Mouse (Mus musculus): ENCODE data around the gene Icosl. TPM values are rescaled to one million over a fixed set of nuclear protein-coding genes. Genes with fewer than 3 reads are reported as not detected.
"Not testable (repeated sequence)": the region's sequence is repeated elsewhere in the genome, so short reads cannot be mapped to it uniquely, and the experiment has no call there.

Gene Icosl
- total RNA-seq (2022): 10 to 100 TPM; 12.1 to 13.2 (median 13.0) TPM

DNA sequence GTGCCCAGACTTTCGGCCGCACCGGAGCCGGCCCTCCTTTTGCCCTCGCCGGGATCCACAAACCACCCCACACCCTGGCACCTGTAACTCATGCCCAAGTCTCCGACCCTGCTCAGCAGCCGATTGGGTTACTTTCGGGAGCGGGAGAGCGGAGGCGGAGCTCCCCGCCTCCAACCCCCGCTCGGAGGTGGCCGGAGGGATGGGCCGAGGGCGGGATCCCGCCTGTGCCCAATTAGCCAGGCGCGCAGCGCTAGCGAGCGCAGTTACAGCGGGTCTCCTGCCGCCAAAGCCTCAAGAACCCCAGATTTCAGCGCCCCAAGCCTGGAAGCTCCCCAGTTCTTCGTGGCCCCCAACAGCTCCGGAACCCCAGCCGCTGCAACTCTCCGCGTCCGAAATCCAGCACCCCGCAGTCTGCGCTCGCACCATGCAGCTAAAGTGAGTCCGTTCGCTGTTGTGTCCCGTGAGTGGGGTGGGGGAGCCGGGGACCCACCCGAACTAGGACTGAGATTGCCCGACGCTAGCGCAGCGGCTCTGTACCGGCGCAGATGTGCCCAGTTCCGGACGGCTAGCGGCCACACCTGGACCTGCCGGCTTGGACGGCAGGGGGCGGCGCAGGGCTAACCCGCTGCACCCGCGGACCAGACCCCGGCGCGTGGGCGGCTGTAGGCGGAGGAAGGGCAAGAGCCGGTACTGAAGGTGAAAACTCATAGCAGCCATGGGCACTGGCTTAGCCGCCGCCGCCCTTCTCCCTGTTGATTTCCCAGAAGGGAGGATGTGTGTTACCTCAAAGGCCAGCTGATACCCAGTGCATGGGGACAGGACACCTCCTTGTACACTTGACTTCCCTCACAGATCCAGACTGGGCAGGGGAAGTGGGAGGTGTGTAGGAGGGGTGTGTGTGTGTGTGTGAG is at the start of gene Icosl:
Gene Icosl (plus strand): TSS at position 202 of the 911 bp plus-strand sequence.
- peak in 1 of 2 experiments; percentile 27 for DNase-seq (ENCODE audit: low spot score in 2 of 2)

DNA sequence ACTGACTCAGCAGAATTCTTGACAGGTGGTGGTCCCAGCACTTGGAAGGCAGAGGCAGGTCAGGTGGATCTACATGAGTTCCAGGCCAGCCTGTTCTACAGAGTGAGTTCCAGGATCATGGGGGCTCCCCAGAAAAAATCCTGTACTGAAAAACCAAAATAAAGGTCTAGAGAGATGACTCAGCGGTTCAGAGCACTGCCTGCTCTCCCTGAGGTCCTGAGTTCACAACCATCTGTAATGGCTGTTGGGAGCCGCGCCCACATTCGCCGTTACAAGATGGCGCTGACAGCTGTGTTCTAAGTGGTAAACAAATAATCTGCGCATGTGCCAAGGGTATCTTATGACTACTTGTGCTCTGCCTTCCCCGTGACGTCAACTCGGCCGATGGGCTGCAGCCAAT is 49.1 kb upstream of the Icosl start:
- DNase-seq (ENCODE audit: low spot score in 2 of 2): not testable (repeated sequence)

- not testable (repeated sequence) for DNase-seq (ENCODE audit: low spot score in 2 of 2)
Observed at GRCm38 (mm10) chr10:78025453-78025852, 43.6 kb upstream of the Icosl start.

DNA sequence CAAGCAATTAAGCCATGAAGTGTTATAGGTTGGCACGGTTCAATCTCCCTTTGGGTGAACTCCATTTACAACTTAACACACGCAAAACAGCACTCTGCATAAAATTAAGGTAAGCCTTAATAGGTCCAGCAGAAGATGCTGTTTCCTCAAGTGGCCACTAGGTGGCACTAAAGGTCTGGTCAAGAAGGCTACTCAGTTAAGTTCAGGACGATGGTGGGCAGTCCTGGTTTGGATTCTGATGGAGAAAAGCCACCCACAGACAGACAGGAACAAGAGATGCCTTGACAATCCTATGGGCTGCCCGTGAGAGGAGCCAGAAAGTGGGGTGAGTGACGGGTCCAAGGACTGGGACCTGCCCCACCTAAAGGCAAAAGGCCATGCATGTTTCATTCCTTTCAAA is 41.0 kb upstream of the Icosl start:
- peak in 1 of 2 experiments; percentile 75 for DNase-seq (ENCODE audit: low spot score in 2 of 2)

GRCm38 (mm10) chr10:78029080-78029479 is 40.0 kb upstream of the Icosl start:
- no peak for DNase-seq (ENCODE audit: low spot score in 2 of 2)

- no peak for DNase-seq (ENCODE audit: low spot score in 2 of 2)
Observed at GRCm38 (mm10) chr10:78031987-78032386, 37.1 kb upstream of the Icosl start.

GRCm38 (mm10) chr10:78037139-78037538 is 32.0 kb upstream of the Icosl start:
- no peak for DNase-seq (ENCODE audit: low spot score in 2 of 2)

DNA sequence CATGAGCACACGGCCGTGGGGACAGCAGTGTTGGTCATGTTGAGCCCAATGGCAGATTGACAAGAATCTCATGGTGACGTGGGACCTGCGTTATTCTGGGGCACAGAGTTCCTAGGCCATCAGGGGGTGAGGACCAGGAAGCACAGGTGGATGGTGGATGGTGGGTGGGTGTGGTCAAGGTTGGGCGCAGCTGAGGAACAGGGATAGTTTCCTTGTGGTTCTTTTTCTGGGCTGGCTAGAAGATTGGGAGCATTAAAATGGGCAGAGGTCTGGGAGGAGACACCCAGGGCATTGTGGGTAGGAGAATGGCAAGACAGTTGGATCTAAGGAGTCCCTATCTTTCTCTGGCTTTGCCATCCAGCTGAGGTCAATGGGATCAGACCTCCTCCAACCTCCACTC is 27.5 kb upstream of the Icosl start, which contains the start of gene Dnmt3l:
Gene Dnmt3l (plus strand): TSS at position 301 of the 400 bp plus-strand sequence.
- no peak for DNase-seq (ENCODE audit: low spot score in 2 of 2)

GRCm38 (mm10) chr10:78042096-78042495 is 27.0 kb upstream of the Icosl start:
- DNase-seq (ENCODE audit: low spot score in 2 of 2): no peak

DNA sequence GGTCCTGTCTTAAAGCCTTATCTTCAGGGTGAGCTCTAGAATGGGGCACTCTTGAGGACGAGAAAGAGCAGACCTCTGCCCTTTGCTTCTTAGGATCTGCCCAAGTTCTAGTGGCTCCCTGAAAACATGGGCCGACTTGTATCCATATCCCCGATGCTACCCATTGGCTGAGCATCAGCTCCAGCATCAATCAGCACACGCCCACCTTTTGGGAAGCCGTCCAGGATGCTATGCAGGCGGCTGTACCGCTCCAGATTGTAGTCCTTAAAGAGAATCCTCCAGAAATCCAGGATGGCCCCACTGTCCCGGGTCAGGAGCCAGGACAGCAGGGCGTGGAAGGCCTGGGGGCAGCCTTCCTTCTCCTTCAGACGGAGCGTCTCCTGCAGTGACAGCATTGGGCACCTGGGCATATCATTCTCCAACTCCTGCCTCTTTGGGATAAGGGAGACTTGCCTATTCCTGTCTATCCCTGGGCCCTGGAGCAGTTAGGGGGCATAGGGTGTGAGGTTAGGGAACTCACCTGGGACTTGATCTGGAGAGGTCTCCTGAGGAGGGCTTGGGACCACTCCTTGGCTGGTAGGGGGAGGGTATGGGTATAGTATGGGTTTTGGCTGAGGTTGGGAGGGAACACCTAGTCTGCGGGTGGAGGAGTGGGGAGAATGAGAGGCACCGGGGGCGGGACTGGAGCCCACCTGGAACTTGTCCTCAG is 26.3 kb upstream of the Icosl start:
- peak in 1 of 2 experiments; percentile 59 for DNase-seq (ENCODE audit: low spot score in 2 of 2)

- DNase-seq (ENCODE audit: low spot score in 2 of 2): peak; percentile 41 to 49
Observed at GRCm38 (mm10) chr10:78043406-78043836, 25.7 kb upstream of the Icosl start, which contains the start of gene Aire. Aire (minus strand) TSS chr10:78043610.

DNA sequence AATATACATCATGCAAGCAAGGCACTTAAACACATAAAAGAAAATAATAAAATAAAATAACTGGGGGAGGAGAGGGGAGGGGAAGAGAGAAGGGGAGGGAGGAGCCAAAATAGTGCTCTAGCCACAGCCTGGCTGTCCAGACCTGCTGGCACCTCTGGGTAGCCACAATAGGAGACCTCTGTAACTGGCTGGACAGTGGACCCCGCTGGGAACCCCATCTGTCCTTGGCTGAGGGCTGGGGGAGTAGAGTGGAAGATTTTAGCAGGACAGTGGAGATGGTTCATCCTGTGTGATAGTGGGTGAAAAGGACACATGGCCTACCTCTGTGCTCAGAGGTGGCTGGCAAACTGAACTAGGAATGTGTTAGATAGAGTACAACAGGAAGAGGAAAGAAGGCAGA is 24.6 kb upstream of the Icosl start:
- no peak for DNase-seq (ENCODE audit: low spot score in 2 of 2)

DNA sequence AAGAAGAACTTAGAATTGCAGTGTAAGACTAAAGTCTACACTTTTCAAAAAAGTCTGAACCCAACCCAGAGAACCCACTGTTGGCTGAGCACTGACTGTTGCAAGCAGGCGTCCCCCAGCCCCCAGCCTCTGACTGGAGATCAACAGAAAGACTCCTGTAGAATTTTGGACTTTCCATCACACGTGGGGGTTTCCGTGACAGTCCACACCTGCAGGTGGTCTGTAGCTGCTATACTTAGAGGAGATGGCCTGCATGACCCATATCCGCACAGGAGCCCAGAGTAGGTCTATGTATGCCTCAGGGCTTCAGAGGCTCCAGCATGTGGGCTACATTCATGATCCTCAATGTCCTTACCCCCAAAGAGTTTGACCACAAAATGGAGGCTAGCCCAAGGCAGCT is 22.7 kb upstream of the Icosl start:
- no peak for DNase-seq (ENCODE audit: low spot score in 2 of 2)

GRCm38 (mm10) chr10:78048061-78048730 is 20.9 kb upstream of the Icosl start:
- DNase-seq (ENCODE audit: low spot score in 2 of 2): no peak

GRCm38 (mm10) chr10:78049519-78050035 is 19.5 kb upstream of the Icosl start:
- no peak for DNase-seq (ENCODE audit: low spot score in 2 of 2)

DNA sequence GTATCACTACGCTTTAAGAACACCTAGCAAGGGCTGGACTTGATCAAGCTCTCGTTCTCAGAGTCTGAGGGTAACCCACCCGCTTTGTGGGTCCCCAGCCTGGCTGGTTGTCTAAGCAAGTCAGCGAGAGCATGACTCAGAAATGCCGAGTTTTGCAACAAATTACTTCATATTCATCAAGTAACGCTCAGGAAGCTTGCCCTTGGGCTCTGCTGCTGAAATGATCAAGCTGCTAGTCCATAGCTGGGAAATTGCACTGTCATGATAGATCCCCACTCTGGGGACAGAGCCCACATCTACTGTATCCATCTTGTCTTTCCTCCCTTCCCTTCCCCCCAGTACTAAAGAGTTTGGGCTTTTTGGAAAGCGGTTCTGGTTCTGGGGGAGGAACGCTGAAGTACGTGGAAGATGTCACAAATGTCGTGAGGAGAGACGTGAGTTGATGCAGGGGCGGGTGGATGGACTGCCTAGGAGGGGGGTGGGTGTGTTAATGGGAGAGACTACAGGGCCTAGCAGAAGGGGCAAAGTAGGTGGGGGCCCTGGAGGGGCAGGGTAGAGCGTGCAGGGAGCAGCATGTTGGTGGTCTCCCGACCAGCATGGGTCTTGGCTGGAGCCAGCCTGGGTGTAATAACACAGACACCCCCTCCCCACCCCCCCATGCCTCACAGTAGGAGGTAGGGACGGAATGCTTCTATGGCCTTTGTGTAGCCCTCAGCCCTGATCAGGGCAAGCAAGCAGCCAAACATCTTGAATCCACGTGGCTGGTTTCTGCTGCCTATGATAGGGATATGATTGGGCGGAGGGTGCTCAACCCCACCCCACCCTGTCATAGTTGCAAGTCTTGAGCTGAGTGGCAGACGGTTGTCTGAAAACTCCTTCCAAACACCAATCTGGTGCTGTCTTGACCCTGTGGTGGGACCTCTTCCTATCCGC is 14.2 kb upstream of the Icosl start:
- no peak for DNase-seq (ENCODE audit: low spot score in 2 of 2)

DNA sequence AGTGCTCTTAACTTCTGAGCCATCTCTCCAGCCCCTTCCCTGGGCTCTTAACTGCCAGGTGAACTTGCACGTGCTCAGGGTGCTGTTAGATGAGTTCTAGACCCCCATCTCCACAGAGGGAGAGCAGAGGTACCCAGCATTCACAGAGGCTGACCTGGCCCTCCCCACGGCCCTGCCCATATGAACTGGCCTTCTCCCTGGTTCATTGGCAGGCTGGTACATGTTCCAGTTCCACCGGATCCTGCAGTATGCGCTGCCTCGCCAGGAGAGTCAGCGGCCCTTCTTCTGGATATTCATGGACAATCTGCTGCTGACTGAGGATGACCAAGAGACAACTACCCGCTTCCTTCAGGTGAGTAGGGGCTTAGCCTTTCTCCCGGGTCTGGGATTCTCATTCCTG is 12.0 kb upstream of the Icosl start:
- no peak for DNase-seq (ENCODE audit: low spot score in 2 of 2)

GRCm38 (mm10) chr10:78063122-78063521 is 6.0 kb upstream of the Icosl start:
- DNase-seq (ENCODE audit: low spot score in 2 of 2): no peak

- DNase-seq (ENCODE audit: low spot score in 2 of 2): no peak
Observed at GRCm38 (mm10) chr10:78067226-78067625, 1.9 kb upstream of the Icosl start.

DNA sequence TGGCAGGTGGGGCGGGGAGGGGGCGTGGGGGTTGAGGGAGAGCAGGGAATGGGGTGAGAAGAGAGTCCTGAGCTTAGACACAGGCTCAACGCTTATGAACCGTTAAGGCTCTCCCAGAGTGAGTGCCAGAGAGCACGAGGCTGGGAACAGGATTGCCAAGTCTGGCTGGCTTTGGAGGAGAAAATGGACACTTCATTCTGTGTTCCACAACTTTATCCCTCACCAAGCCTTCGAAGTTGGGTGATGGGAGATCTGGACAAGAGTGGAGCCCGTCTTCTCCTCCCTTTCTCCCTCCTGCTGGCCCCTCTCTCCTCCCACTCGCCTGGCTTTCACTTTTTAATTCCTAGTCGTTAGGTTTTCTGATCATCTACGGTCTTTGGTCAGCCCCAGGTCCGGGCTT is 561 bp upstream of the Icosl start:
- no peak for DNase-seq (ENCODE audit: low spot score in 2 of 2)
